Mouse (Mus musculus) kidney, postnatal 10 days (tissue): Measurements from ENCODE around the gene Retsat.

ENCODE experiments used
- DNase-seq: peaks from one replicate; pipeline ENCODE4 v3.0.0; 2021; ENCODE audit warnings: mixed read lengths

The Retsat gene

DNA sequence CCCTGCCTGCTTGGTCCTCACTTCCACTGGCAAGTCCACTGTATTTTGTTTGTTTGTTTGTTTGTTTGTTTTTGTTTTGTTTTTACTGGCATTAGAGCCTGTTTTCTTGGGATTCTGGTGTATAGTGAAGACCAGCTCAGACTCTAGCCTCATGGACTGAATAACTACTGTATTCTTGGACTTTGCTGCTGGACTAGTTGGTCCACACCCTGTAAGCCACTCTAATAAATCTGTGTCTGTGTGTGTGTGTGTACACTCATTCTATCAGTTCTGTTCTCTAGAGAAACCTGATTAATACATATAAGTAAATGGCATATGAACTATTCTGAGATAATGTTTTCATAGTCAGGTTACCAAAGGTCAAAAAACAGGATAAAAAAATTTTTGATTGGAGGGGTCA, 8.2 kb upstream of the Retsat start:
- no peak for DNase-seq

DNA sequence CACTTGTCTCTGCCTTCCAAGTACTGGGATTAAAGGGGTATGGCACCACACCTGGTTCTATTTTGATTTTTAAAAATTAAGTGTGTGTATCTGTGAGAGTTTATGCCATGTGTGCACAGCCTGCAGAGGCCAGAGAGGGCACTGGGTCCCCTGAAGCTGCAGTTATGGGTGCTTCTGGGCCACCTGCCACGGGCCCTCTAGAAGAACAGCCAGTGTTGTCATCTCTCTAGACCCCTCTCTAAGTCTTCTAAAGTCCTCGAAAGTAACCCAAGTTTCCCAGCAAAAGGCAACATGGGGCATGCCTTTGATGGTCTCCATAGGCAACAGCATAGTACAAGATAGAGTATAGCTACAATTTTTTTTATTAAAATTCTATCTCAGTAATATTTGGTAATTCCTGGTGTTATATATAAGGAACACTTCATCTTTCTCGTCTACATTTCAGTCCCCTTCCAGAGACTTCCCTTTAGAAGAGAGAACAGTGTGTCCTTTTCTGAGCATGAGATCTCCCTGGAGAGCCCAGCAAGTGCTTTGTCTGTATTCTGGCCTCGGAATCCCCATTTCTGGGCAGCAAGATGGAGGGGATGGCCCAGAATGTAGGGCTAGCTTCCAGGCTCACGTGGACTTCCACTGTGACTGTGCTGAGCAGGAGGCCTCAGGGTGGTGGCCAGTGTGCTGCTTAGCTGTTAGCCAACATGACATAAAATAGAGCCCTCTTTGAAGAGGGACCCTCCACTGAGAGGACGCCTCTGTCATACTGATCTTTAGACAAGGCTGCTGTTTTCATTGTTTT, 5.1 kb upstream of the Retsat start:
- DNase-seq, result no peak

DNA sequence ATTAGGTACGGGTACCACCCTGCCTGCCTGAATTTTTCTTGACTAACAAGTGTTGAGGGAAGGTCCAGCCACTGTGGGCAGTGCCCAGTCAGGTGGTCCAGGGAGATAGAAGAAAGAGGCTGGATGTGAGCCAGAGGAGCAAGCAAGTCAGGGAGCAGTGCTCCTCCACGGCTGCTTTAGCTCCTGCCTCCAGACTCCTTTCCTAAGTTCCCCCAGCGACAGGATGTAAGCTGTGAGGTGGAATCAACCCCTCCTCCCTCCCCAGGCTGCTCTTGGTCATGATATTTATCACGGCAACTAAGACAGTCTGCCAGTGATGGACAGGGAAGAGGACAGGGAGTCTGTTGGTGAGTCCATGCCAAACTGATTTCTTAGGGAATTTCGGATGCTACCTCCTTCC, 4.4 kb upstream of the Retsat start:
- no peak for DNase-seq

DNA sequence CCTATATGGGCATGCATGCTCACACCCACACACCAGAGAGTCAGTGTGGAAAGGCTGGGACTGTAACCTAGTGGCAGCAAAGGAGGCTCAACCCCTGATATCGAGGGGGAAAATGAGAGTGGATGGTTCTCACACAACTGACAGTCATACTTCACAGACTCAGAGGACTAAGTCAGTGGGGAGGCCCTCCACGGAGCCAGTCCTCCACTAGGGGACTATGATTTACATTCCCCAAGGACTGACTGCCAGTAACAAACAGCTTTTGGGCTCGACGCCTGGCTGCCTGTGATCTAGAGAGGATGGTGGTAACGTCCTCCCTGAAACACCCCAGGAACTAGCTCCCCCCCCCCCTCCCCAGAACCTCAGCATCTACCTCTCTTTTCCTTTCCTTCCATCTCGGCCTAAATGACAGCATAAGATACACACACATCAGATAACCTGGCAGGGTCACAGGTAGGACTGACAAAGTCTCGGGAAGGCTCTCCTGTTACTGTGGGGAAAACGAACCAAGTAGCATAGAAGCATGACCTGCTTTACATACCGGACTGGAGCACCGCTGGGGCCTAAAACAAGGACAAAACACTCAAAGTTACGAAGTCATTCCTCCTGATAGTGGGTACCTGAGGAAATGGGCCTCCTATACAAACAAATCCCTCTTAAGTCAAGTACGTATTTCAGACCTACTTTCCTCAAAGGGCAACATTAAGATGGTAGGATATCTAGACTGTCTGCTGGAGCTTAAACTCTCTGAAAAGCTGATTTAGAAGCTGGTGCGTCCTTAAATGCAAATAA, 996 bp upstream of the Retsat start:
- peak; percentile 61 for DNase-seq

DNA sequence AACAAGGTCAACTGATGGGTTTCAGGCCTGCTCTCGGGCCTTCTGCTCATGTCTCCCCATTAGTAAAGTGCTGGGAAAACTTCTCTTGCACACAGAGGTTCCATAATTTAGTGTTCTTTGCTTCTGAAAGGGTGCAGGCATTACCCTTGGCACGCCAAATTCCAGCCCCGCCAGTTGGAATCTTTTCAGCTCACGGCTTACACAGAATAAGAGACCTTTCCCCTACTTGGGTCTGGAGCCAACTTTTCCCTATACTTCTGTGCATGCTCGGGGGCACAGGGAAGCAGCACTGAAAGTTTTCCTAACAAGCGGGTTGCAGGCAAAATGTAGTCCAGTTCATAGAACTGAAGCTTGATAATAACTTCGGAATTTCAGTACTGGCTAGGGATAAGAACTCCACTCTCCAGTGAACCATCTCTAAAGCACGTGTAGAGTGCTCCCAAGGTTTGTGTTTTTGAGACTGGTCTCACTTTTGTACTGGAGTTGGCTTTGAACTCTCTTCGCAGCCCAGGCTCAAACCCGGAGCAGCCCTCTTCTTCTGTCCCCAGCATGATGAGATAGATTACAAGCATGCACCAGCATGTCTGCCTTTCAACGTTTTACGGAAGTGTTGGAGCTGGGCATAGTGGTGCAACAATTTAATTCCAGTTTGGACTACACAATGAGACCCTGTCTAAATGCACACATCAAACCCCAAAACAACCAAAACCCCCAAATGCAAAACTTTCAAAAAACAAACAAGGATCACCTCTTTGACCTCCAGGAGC, 699 bp downstream of the Retsat start:
- peak; percentile 77 for DNase-seq

DNA sequence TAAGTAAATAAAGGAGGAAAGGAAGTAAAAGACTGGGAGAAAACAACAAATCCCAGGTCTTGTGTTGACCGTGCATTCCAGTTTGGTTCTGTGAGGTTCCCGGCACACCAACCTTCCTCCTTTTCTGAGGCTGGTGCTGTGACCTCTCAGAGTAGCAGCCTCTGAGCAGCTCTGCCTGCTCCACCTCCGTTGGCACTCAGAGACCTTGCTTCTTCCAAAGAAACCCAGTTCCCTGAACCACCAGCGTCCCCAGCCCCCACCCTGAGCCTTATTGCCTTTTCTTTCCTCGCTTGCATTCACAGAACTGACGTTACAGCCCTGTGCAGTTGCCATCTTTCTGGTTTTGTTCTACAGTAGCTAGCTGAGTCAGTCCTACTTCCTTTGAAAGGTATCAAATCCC, 1.9 kb downstream of the Retsat start:
- DNase-seq, result no peak

DNA sequence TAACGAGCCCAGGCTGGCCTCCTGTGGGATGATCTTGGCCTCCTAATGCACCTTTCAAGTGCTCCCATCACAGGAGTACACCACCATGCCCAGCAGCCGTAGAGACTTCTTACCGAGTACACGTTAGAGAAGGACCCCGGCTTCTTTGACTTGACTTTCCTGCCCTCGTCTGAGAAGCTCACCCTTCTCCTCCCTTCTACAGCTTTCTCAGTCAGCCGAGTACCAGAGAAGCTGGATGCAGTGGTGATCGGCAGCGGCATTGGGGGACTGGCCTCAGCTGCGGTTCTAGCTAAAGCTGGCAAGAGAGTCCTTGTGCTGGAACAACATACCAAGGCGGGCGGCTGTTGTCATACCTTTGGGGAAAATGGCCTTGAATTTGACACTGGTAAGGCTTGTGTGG, 2.5 kb downstream of the Retsat start:
- no peak for DNase-seq

DNA sequence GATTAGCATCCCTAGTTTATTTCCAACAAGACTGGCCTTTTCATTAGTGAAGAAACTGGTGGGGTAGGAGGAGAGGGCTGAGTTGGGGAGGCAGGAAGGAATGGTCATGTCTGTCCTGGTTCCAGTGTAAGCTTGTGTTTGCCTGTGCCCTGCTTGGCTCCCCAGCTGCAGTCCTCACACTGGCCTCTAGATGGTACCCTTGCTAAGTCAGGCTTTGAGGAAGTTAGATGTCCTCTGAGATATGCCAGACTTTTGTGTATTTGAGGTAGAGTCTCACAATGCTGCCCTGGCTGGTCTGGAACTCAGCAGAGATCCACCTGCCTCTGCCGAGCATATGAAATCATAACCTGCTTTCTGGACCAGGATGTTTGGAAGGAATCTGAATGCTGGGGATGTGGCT, 3.5 kb downstream of the Retsat start:
- DNase-seq, result peak; percentile 92

DNA sequence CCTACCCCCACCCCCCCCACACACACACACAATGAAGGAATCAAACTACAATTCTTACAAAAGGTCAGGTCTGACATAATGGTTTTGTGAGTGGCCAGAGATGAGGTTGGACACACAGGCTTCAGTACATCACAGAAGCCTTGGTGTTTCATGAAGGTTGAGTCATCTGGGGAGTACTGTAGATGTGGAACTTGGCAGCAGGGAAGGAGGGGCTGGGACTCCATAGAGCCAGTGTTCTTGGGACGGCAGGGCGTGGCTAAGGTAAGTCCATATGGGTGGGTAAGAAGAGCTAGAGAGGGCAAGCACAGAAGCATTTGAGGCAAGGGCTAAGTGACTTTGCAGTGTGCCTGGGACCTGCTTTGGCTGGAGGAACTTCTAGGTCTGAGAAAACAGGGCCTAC, 5.8 kb downstream of the Retsat start:
- DNase-seq, result no peak

DNA sequence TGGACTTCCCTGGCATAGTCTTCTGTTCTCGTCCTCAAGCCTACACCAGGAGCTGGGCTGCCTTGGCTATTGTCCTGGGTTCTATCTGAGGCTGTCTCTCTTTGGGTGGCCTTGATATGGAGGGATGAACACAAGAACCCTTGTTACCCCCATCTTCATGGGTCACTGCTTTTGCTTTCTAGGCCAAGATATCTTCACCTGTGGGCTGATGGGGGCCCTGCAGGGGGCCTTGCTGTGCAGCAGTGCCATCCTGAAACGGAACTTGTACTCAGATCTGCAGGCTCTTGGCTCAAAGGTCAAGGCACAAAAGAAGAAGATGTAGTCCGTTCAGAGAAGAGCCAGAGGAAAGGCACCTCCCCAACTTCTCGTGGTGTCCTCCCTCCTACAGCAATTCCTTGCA, 8.8 kb downstream of the Retsat start:
- no peak for DNase-seq

DNA sequence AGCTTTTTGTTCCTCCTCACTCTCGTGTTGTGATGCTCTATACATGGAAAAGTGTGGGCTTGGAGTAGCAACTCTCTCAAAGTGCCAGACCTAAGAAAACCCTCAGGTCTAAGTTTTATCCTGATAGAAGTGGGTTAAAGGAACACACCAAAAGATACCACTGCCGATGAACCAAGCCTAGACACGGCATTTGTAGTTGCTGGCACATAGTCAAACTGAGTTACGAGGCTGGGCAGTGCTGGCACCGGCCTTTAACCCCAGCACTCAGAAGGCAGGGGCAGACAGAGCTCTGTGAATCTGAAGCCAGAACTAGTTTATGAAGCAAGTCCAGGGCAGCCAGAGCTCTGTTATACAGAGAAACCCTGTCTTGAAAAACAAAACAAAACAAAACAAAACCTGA, 9.4 kb downstream of the Retsat start:
- DNase-seq, result peak; percentile 50

DNA sequence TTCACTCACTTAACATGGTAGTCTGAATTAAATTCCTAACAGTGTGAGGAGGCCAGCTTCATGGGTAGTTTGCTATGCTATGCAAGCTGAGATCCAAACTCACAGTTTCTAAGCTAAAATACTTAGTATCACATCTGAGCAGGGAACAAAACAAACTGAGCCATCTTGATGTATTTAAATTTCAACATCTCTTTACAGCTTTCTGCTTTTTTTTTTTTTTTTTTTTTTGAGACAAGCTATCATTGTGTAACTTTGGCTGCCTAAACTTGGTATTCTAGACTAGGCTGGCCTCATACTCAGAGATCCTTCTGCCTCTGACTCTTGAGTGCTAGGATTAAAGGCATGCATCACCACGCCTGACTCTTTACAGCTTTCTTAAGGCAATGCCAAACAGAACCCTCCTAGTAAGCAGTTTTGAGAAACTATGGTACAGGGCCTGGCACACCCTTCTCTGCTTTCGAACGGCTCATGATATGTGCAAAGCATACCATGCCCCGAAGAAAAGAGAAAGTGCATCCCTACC, 10.4 kb downstream of the Retsat start:
- DNase-seq, result no peak

DNA sequence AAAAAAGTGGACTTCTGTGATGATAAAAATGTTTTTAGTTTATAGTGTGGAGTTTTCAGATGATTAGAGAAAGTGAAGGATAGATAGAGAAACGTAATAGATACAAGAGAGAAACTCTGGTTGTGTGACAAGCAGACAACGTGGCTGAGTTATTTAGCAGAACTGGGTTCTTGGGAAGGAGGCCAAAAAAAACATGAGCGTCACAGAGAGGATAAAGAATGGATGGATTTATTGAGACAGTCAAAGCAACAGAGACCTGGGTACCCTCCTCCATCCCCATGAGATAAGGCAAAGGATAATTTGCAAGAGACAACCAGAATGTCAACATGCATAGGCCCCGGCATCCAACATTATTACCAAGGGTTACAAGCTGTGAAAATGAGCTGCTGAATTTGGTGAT, 12.0 kb downstream of the Retsat start:
- DNase-seq, result no peak

DNA sequence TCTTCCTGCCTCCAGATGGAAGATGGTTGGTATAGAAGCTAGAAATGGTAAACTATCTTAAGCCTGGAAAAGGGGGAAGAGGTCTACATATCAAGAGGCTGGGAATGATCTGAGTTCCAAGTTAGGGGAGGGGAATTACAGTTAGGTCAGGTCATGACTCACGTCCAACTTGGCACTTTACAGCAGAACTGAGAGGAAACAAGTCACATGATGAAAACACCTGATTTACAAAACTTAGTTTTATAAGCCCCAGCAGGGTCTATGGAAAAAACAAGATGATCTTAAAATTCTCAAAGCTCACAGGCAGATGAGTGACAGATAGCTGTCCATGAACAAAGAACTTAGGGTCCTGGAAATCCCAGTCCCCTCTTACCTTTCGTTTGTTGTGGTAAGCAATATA, 16.9 kb downstream of the Retsat start:
- no peak for DNase-seq

DNA sequence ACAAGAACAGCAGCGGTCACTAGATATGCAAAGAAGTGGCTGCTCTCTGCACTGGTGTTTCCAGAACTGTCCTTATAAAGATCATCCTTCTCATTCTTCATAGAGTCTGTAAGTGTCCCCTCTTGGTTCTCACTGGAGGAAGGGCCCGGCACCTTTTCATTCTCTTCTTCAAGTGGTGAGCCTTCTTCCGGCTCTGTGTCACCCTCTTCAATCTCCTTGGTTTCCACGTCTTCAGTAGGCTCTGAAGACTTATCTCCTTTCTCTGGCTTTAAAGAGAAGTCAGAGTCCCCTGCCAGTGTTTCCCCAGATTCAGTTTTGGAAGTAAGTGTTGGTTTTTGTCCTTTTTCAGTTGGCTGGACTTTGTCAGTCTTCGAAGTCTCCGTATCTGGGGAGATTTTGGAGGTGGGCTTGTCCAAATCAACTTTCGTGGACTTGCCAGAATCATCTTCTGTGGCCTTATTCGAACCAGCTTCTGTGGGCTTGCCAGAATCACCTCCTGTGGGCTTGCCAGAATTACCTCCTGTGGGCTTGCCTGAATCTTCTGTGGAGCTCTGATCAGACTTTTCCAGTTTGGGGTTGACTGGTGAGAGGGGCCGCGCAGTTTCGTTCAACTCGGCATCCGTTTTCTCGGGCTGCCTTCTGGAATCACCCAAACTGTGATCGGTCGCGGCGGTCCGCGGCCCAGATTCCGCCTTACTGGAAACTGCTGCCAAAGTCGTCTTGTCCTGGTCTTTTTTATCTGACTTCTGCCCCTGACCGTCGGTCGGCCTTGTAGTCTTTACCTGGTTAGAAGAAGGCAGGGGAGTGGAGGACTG, 17.5 kb downstream of the Retsat start:
- no peak for DNase-seq

DNA sequence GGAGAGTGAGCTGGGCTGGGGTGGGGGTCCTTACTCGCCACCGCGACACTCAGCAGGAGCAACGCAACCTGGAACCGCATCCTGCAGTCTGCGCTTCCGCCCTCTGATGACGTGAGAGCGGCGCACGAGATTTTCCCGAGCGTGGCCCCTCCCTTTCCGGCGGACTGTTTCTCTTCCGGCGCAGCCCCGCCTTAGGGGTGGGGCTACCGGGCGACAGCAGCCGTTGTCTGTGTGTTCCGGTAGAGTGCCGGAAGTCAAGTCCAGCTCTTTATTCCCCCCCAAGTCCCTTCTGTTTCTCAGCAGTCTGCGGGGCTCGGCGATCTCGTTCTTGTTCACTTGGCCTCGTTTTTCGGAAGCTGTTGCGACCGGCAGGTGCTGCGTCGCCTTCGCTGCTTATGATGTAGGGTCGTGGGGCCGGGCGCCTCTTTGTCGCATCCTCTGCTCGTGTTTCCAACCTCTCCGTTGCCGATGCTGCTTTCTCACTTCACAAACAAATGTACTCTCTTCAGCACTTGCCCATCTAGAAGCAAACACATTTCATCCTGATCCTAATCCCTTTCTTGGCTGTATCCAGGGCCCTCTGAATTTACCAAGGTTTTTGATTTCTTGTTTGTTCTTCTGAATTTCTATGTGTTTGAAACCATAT, 18.5 kb downstream of the Retsat start, which contains the start of gene Tgoln1:
Gene Tgoln1, minus strand, starts transcription at position 358 of the 646 bp plus-strand sequence.
- DNase-seq, result peak; percentile 97

DNA sequence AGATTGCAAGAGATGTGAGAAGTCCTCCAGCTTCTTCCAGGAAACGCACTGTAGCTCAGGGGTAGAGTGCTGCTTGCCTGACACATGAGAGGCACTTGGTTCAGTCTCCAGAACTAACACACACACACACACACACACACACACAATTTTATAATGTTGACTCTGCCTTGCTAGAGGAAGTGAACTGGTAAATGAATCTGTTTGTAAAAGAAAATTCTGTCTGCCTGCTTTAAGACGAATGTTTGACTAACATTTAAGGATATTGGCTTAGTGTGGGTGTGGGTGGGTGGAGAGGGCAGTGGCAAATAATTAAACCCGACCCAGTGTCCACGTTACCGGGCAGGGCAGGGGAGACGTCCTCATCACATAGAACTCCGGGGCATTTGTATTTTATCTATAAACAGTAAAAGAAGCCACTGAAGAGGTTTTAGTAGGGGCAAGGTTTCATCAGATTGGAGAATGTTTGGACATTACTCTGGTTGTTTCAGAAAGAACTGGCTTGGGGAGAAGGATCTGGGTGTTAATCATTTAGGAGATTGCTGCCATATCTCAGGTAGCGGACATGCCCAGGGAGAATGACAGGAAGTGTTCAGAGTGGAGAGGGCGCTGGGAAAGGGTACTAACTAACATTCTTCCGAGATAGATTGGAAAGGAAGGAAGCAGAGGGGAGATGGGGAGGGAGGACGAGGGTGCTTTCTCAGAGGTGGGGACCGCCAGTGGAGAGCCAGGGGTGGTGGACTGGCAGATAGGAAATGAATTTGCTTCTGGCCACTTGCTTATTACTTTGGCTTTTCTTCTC, 21.7 kb downstream of the Retsat start:
- DNase-seq, result peak; percentile 55

DNA sequence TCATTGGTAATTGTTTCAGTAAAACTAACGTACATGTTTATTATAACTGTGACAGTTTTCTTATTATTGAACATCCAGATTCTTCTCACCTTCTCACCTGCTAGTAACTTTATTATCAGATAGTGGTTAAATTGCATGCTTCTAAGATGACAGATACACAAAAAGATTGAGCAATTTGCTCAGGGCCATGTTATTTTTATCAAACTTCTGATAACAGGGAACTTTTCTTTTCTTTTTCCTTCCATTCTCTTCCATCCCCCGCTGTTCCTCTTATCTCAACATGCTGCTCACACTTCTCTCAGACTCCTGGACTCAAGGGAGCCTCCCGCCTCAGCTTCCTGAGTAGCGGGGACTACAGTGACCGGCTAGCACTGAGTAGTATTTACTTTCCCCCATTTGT, 22.6 kb downstream of the Retsat start:
- DNase-seq, result no peak

DNA sequence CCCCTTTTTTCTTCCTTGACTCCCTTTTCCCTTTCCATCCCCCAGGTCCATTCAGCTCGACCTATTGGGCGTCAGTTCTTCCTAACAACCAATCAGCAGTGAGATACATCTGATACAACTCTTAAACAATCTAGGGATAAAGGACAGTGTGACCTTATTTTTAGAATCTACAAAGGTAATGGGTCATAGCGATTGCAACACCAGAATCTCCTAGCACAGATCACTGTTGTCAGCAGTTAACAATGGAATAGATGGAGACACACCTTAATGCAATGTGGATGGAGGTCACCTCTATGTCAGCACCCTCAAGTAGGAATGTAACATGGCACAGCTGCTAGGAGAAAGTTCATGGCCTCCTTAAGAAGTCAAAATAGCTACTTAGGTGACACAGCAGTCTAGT, 24.6 kb downstream of the Retsat start:
- DNase-seq, result no peak

DNA sequence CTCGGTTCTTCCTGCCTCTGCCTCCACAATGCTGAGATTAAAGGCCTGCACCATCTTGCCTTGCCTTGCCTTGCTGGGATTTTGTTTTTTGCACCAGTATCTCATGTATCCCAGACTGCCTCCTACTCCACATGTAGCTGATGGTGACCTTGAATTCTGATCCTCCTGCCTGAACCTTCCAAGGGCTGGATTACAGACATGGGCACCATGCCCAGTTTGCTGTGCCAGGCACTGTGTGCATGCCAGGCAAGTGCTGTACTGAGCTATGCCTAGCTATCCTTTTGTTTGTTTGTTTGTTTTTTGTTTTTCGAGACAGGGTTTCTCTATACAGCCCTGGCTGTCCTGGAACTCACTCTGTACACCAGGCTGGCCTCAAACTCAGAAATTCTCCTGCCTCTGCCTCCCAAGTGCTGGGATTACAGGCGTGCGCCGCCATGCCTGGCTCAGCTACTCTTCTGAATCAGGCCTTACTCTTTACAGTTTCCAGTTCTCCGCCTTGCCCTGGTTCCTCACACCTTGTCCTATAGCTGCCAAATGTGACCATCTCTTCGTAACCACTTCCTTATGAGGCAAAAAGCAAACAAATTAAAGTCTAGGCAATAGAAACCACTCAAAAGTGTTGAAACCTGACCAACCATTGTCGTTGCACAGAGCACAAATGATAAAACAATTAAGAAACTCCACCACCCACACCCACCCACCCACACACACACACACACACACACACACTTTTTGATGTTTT, 25.6 kb downstream of the Retsat start:
- peak; percentile 29 for DNase-seq
